Mouse (Mus musculus) layer of hippocampus, adult 9-11 months (tissue): ENCODE data around the gene Dynlt1b.
A peak's percentile ranks its signal among the peaks of the same experiment; 100 is the strongest.
"Not testable (repeated sequence)": the region's sequence is repeated elsewhere in the genome, so short reads cannot be mapped to it uniquely, and the experiment has no call there.

Source experiments
- DNase-seq: peaks from one replicate; pipeline ENCODE4 v3.0.0; 2022

Dynlt1b gene

GRCm38 (mm10) chr17:6424294-6424980 is 5.5 kb upstream of the Dynlt1b start:
- DNase-seq, result not testable (repeated sequence)

- DNase-seq, result not testable (repeated sequence)
Measured at GRCm38 (mm10) chr17:6425325-6425724, 4.6 kb upstream of the Dynlt1b start.

- not testable (repeated sequence) for DNase-seq
Measured at GRCm38 (mm10) chr17:6426869-6427268, 3.0 kb upstream of the Dynlt1b start.

- not testable (repeated sequence) for DNase-seq
Measured at GRCm38 (mm10) chr17:6428926-6429325, 986 bp upstream of the Dynlt1b start.

GRCm38 (mm10) chr17:6430410-6431001 is 594 bp downstream of the Dynlt1b start:
- not testable (repeated sequence) for DNase-seq

GRCm38 (mm10) chr17:6432456-6432855 is 2.5 kb downstream of the Dynlt1b start:
- DNase-seq, result not testable (repeated sequence)

GRCm38 (mm10) chr17:6433691-6434090 is 3.8 kb downstream of the Dynlt1b start:
- DNase-seq, result not testable (repeated sequence)

- DNase-seq, result not testable (repeated sequence)
Measured at GRCm38 (mm10) chr17:6438080-6438479, 8.2 kb downstream of the Dynlt1b start.

GRCm38 (mm10) chr17:6439913-6440312 is 10.0 kb downstream of the Dynlt1b start:
- not testable (repeated sequence) for DNase-seq

- DNase-seq, result not testable (repeated sequence)
Measured at GRCm38 (mm10) chr17:6440493-6441077, 10.7 kb downstream of the Dynlt1b start.

GRCm38 (mm10) chr17:6441254-6441653 is 11.3 kb downstream of the Dynlt1b start:
- DNase-seq, result not testable (repeated sequence)

GRCm38 (mm10) chr17:6442513-6442912 is 12.6 kb downstream of the Dynlt1b start:
- DNase-seq, result not testable (repeated sequence)

- DNase-seq, result not testable (repeated sequence)
Measured at GRCm38 (mm10) chr17:6445794-6446587, 16.1 kb downstream of the Dynlt1b start.

GRCm38 (mm10) chr17:6448293-6448692 is 18.4 kb downstream of the Dynlt1b start:
- DNase-seq, result not testable (repeated sequence)

GRCm38 (mm10) chr17:6449166-6449565 is 19.3 kb downstream of the Dynlt1b start:
- not testable (repeated sequence) for DNase-seq

- not testable (repeated sequence) for DNase-seq
Measured at GRCm38 (mm10) chr17:6451205-6451604, 21.3 kb downstream of the Dynlt1b start.

- peak; percentile 77 for DNase-seq
Measured at GRCm38 (mm10) chr17:6452689-6453088, 22.8 kb downstream of the Dynlt1b start.

- not testable (repeated sequence) for DNase-seq
Measured at GRCm38 (mm10) chr17:6454703-6455102, 24.8 kb downstream of the Dynlt1b start.

- DNase-seq, result not testable (repeated sequence)
Measured at GRCm38 (mm10) chr17:6455883-6456282, 26.0 kb downstream of the Dynlt1b start.

GRCm38 (mm10) chr17:6456614-6457402 is 26.9 kb downstream of the Dynlt1b start:
- DNase-seq, result not testable (repeated sequence)

- DNase-seq, result not testable (repeated sequence)
Measured at GRCm38 (mm10) chr17:6461083-6461595, 31.2 kb downstream of the Dynlt1b start.

GRCm38 (mm10) chr17:6465735-6466134 is 35.8 kb downstream of the Dynlt1b start:
- not testable (repeated sequence) for DNase-seq
